Mouse (Mus musculus) kidney, adult 2 months (tissue): ENCODE measurements around the gene Trem3.

ENCODE experiments used
- CTCF ChIP-seq: fragments of 200-500 bp; conservative IDR thresholded peaks from 2 replicates; pipeline ENCODE4 v1.5.1; 2011; ENCODE audit warnings: low read depth, mild to moderate bottlenecking, control low read depth, low read length, moderate library complexity, mixed read lengths; ENCODE audit not compliant: insufficient read depth, insufficient read length
- POLR2A ChIP-seq: fragments of 200-500 bp; IDR thresholded peaks from one replicate; pipeline ENCODE4 v1.6.1; 2011; ENCODE audit warnings: low read depth, low read length, control low read depth

DNA sequence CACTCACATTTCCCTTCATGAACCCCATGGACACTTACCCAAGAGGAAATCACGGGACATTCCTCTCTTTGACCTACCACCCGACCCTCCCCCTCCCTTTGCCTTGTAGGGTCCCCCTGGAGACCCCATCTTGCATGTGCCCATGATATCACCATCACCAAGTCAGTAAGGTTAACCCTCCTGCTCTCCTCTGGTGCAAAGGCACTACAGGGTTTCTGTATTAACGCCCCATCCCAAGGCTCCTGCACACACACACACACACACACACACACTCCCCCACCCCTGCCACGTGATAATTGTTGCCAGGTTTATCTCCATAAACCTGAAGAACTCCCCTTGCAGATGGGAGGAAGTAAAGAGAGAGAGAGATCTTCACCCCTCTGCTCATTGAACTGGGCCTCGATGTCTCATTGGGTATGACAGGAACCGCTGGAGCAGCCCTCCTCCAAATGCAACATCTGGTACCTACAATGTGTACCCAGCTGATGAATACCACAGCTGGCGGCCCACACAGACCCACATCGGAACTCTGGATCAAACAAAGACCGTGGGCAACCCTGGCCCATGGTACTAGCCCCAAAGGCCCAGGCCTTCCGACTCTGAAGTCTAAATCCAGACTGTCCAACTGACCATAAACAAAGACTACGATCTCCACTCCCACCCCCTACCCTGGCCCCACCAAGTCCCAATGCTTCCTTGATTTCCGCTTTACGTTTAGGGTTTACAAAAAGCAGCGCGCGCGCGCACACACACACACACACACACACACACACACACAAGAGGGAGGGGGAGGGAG, 33.6 kb downstream of the Trem3 start:
- TF ChIP-seq POLR2A (no peak), CTCF (no peak)
